ENCODE assay signal across 8 mouse cellular contexts in the genomic region with DNA sequence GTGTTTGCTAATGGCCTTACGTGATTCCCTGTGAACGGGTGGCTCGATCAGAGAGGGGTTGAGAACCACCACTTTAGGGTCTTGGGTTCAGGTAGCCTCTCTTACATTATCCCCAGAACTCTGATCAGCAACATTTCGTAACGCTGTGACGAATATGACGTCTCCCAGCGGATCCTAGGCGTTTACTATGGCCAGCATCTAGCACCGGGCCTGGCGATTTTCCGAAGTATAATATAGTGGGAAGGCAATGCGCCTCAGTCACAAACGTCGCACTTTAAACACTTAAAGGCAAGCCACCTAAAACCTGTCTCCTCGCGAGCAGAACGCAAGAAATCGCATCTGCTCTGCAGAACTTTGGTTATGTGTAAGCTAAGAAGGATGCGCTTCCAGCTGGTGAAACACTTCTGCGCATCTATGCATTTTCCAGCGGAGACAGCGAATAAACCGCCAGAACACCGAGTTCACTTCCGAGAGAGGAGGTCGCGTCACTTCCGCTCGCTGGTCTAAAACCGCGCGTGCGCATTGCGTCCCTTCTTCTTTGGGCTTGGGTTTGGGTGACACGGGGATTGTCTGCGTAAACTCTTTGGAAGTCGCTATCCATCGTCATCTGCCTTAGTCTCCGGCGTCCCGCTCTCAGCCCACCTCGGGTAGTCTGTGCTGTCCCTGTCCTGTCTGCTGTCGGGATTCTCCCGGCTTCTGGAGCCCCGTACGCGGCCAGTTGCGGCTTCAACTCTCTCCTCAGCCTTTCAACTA. TPM values are rescaled to one million over a fixed set of nuclear protein-coding genes. Genes with fewer than 3 reads are reported as not detected.
DNase-seq lines count a peak whose midpoint lies in the region; ATAC-seq and TF ChIP-seq lines count a peak whose summit lies in the region.

No protein-coding gene starts in this region.

- peak; percentile 17; the same call in 1 of the 2 replicates for TF ChIP-seq POLR2A in olfactory bulb, adult 2 months (IDR thresholded peaks at IDR 0.05; ENCODE audit: insufficient read depth, low read depth, low read length)

- H3K9ac ChIP-seq in liver, embryonic 16.5 days (ENCODE audit: low read depth, low read length), result no peak overlapping the region

- DNase-seq in c-Kit-positive CD71-positive TER-119-negative erythroid progenitor cells, embryonic 14.5 days (ENCODE audit: low read depth), result peak; percentile 10
- DNase-seq in layer of hippocampus, adult 2 months (ENCODE audit: low spot score in 2 of 2), result peak; percentile 43 to 68
- DNase-seq in spleen, postnatal 14 days (ENCODE audit: low spot score in 2 of 2), result no peak

- peak overlapping the region; percentile 71 for H3K4me3 ChIP-seq in E14TG2a.4 (replicated peaks; ENCODE audit: low read length)
- peak overlapping the region; percentile 45 for H3K4me3 ChIP-seq in layer of hippocampus, adult 2 months
- H3K4me3 ChIP-seq in liver, embryonic 16.5 days (ENCODE audit: low read depth, low read length), result peak overlapping the region; percentile 31
- H3K4me3 ChIP-seq in olfactory bulb, adult 2 months (ENCODE audit: insufficient read depth, low read depth, low read length), result peak overlapping the region; percentile 48

- 34% methylated on average over 49 of the region's 49 CpGs for WGBS in liver, embryonic 16.5 days (ENCODE audit: insufficient replicate concordance)
- WGBS in olfactory bulb, adult 2 months, result 42% methylated on average over 49 of the region's 49 CpGs

- H3K27ac ChIP-seq in layer of hippocampus, adult 2 months, result no peak overlapping the region
- no peak overlapping the region for H3K27ac ChIP-seq in liver, embryonic 16.5 days (ENCODE audit: low read length)
- no peak overlapping the region for H3K27ac ChIP-seq in olfactory bulb, adult 2 months (ENCODE audit: insufficient read depth, low read depth, low read length)

- peak overlapping the region; percentile 53 for H3K4me2 ChIP-seq in liver, embryonic 16.5 days (ENCODE audit: low read depth, low read length)

- H3K36me3 ChIP-seq in E14TG2a.4 (ENCODE audit: insufficient read depth, low read length), result no peaks in the 10 kb centered on the region
- H3K36me3 ChIP-seq in liver, embryonic 16.5 days (ENCODE audit: control insufficient read depth, insufficient read depth), result no peaks in the 10 kb centered on the region

- ATAC-seq in erythroid progenitor cell, adult 5-6 weeks (replicated peaks; ENCODE audit: low FRiP score, poor library complexity, severe bottlenecking), result peak; percentile 79
- ATAC-seq in hematopoietic stem cell, adult 5-6 weeks (replicated peaks in 1 of 2; ENCODE audit: insufficient read depth in 1 of 2, low FRiP score in 2 of 2, low TSS enrichment in 1 of 2, low read depth in 1 of 2, poor library complexity in 2 of 2, severe bottlenecking in 2 of 2), result peak; percentile 42 to 62
- no peak for ATAC-seq in liver, embryonic 16.5 days (ENCODE audit: low read depth)

- H3K4me1 ChIP-seq in E14TG2a.4 (replicated peaks; ENCODE audit: low read depth, low read length), result peaks cover 10% of the 10 kb centered on the region
- no peaks in the 10 kb centered on the region for H3K4me1 ChIP-seq in liver, embryonic 16.5 days (ENCODE audit: control insufficient read depth, low read depth, low read length)
- no peaks in the 10 kb centered on the region for H3K4me1 ChIP-seq in olfactory bulb, adult 2 months (ENCODE audit: control insufficient read depth, insufficient read depth, low read length)

- H3K27me3 ChIP-seq in E14TG2a.4 (ENCODE audit: insufficient read depth, low read length), result no peaks in the 10 kb centered on the region
- no peaks in the 10 kb centered on the region for H3K27me3 ChIP-seq in liver, embryonic 16.5 days (ENCODE audit: control insufficient read depth, insufficient read depth, low read depth, low read length)

- no peak for TF ChIP-seq CTCF in E14TG2a.4 (conservative IDR thresholded peaks at IDR 0.05; ENCODE audit: low read length)
- TF ChIP-seq CTCF in layer of hippocampus, adult 2 months (conservative IDR thresholded peaks at IDR 0.05), result no peak
- TF ChIP-seq CTCF in olfactory bulb, adult 2 months (IDR thresholded peaks at IDR 0.05; ENCODE audit: insufficient read depth, low read depth, low read length), result no peak

- H3K9me3 ChIP-seq in E14TG2a.4 (ENCODE audit: low read length), result no peaks in the 10 kb centered on the region
- no peaks in the 10 kb centered on the region for H3K9me3 ChIP-seq in liver, embryonic 16.5 days (replicated peaks; ENCODE audit: control insufficient read depth, low read length)

RNA-seq across cellular contexts. Expression of a gene that starts 57.8 kb away (rescaled TPM):
- total RNA-seq in erythroid progenitor cell, adult 5-6 weeks (2015; ENCODE audit: low replicate concordance), result 9.0 and 10.9 TPM in 2 replicates
- total RNA-seq in erythroid progenitor cell, adult 5-6 weeks (2017; ENCODE audit: low replicate concordance), result 5.4 and 9.5 TPM in 2 replicates
- 31.7 and 35.7 TPM in 2 replicates for total RNA-seq in hematopoietic stem cell, adult 5-6 weeks (2017)
- total RNA-seq in layer of hippocampus, adult 2 months (2021), result 10 to 100 TPM; 64.8 to 66.4 TPM
- 7.4 and 7.6 TPM in 2 replicates for polyA plus RNA-seq in liver, embryonic 16.5 days (2015; fragmentation: Nextera tagmentation; extraction: Ambion mirVana)
- polyA plus RNA-seq in olfactory bulb, adult 2 months (2012; ENCODE audit: insufficient read depth, insufficient read length, low replicate concordance, missing spikeins), result not detected in 2 replicates

RNA-seq across cellular contexts. Expression of a gene that starts 59.5 kb away (rescaled TPM):
- total RNA-seq in erythroid progenitor cell, adult 5-6 weeks (2015; ENCODE audit: low replicate concordance), result not detected in 2 replicates
- total RNA-seq in erythroid progenitor cell, adult 5-6 weeks (2017; ENCODE audit: low replicate concordance), result 0.13 TPM in 1 of 2 replicates, not detected in the other
- total RNA-seq in hematopoietic stem cell, adult 5-6 weeks (2017), result not detected in 2 replicates
- not detected for total RNA-seq in layer of hippocampus, adult 2 months (2021)
- polyA plus RNA-seq in liver, embryonic 16.5 days (2015; fragmentation: Nextera tagmentation; extraction: Ambion mirVana), result not detected in 2 replicates
- not detected in 2 replicates for polyA plus RNA-seq in olfactory bulb, adult 2 months (2012; ENCODE audit: insufficient read depth, insufficient read length, low replicate concordance, missing spikeins)

Comparison
In these comparisons a context has a peak if more than half of its experiments do, and no peak if none do; other contexts are left out.
1. DNase-seq: peak in c-Kit-positive CD71-positive TER-119-negative erythroid progenitor cells, embryonic 14.5 days (single experiment) and layer of hippocampus, adult 2 months (2 of 2); none in spleen, postnatal 14 days (0 of 2).
2. Peak in every context shown above with its lines, with median percentiles within 50 percentile points of each other: H3K4me3 ChIP-seq.